Mouse (Mus musculus) right cerebral cortex, postnatal 36 days (tissue): Measurements from ENCODE around the gene Gm9745.
"Not testable (repeated sequence)": the region's sequence is repeated elsewhere in the genome, so short reads cannot be mapped to it uniquely, and the experiment has no call there.

ENCODE experiments used
- DNase-seq, 2 experiments: peaks; one replicate each; pipeline ENCODE4 v3.0.0; 2022; ENCODE audit warnings: low spot score in 2 of 2, mixed read lengths in 1 of 2

Gm9745 gene

DNA sequence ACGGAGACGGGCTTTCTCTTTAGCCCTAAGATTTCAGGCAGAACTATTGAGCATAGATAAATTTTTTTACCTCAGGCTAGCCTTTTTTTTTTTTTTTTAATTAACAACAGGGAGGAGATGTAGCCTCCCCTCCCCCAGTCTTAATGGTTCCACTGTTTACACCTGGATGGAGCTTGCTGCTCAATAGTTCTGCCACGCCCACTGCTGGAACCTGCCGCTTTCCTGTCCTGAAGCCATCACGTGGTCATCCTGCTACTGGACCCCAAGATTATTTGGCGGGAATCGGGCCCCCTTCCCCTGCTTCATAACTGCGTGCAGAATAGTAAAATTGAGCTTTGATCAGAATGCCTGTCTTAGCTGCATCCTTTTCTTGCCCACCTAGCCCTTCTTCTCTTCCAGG, 34.1 kb downstream of the Gm9745 start:
- not testable (repeated sequence) for DNase-seq

DNA sequence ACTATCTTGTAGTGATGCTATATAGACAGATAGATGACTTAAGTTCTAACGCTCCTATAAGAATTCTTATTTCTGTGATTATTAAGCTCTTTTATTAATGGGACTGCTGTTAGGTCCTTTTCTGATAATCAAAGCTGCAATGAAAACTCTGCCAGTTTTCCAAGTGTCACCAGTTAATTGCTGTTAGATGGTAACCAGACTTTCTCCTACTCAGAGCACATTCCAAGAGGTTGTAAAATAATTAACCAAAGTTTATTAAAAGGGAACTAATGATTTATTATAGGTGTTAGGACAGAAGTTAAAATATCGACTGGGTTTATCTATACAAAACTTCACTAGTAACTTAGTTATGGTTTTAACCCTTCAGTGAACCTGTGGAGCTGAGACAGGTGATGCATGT, 42.0 kb downstream of the Gm9745 start:
- DNase-seq: not testable (repeated sequence)
